Mouse (Mus musculus) myocyte (in vitro differentiated cells): ENCODE measurements at regions not wholly inside any gene's neighbourhood (a gene's known extent, or its start where the extent isn't known, plus 50 kb on each side); places are given as distances from the start of the nearest gene placed in this dataset.
"Not testable (repeated sequence)": the region's sequence is repeated elsewhere in the genome, so short reads cannot be mapped to it uniquely, and the experiment has no call there.

ENCODE experiments used
- H3K27me3 ChIP-seq: one replicate; pipeline ENCODE4 v1.6.1; 2011; ENCODE audit not compliant: control insufficient read depth, insufficient read depth, insufficient read length
- H3K36me3 ChIP-seq: one replicate; pipeline ENCODE4 v1.6.1; 2011; ENCODE audit not compliant: control insufficient read depth, insufficient read depth
- H3K4me2 ChIP-seq: one replicate; pipeline ENCODE4 v1.6.1; 2011; ENCODE audit warnings: low read depth, control low read depth
- H3K4me3 ChIP-seq: one replicate; pipeline ENCODE4 v1.5.1; 2011; ENCODE audit warnings: mild to moderate bottlenecking, control low read depth, moderate library complexity
- H3K79me2 ChIP-seq: one replicate; pipeline ENCODE4 v1.6.1; 2011; ENCODE audit not compliant: control insufficient read depth, insufficient read depth
- H3ac ChIP-seq: one replicate; pipeline ENCODE4 v1.6.1; 2011; ENCODE audit not compliant: control insufficient read depth, insufficient read length
- CEBPB ChIP-seq: IDR thresholded peaks from 2 replicates; pipeline ENCODE4 v1.6.1; 2011; ENCODE audit warnings: mild to moderate bottlenecking, moderate library complexity; ENCODE audit not compliant: poor library complexity, insufficient read depth, severe bottlenecking
- MAX ChIP-seq: IDR thresholded peaks from one replicate; pipeline ENCODE4 v1.6.1; 2011; ENCODE audit warnings: low read depth, mild to moderate bottlenecking, control low read depth
- MYOD1 ChIP-seq, 3 experiments: IDR thresholded peaks; one replicate each; pipeline ENCODE4 v1.6.1; 2011; ENCODE audit warnings: control low read depth in 2 of 3, low read depth in 2 of 3, mild to moderate bottlenecking in 2 of 3, moderate library complexity in 1 of 3; ENCODE audit not compliant: insufficient read length in 2 of 3, control insufficient read depth in 1 of 3
- MYOG ChIP-seq, 3 experiments: IDR thresholded peaks; one replicate each; pipeline ENCODE4 v1.6.1; 2011; ENCODE audit warnings: control low read depth in 2 of 3, low read depth in 2 of 3, mild to moderate bottlenecking in 2 of 3; ENCODE audit not compliant: insufficient read length in 2 of 3, control insufficient read depth in 1 of 3, insufficient read depth in 1 of 3
- POLR2A ChIP-seq: IDR thresholded peaks from one replicate; pipeline ENCODE4 v1.6.1; 2011; ENCODE audit warnings: low read depth, mild to moderate bottlenecking, control low read depth, moderate library complexity; ENCODE audit not compliant: insufficient read length
- REST ChIP-seq: IDR thresholded peaks from one replicate; pipeline ENCODE4 v1.6.1; 2011; ENCODE audit warnings: mild to moderate bottlenecking, control low read depth, moderate library complexity; ENCODE audit not compliant: insufficient read depth, insufficient read length
- SRF ChIP-seq: IDR thresholded peaks from one replicate; pipeline ENCODE4 v1.6.1; 2011; ENCODE audit warnings: low read depth; ENCODE audit not compliant: control insufficient read depth, insufficient read length
- TCF12 ChIP-seq: IDR thresholded peaks from one replicate; pipeline ENCODE4 v1.6.1; 2011; ENCODE audit warnings: mild to moderate bottlenecking, control low read depth; ENCODE audit not compliant: poor library complexity, insufficient read depth, severe bottlenecking
- TCF3 ChIP-seq: IDR thresholded peaks from one replicate; pipeline ENCODE4 v1.6.1; 2011; ENCODE audit warnings: low read depth, control low read depth; ENCODE audit not compliant: insufficient read length
- USF1 ChIP-seq: IDR thresholded peaks from one replicate; pipeline ENCODE4 v1.6.1; 2011; ENCODE audit warnings: low read depth, mild to moderate bottlenecking, control low read depth, moderate library complexity

DNA sequence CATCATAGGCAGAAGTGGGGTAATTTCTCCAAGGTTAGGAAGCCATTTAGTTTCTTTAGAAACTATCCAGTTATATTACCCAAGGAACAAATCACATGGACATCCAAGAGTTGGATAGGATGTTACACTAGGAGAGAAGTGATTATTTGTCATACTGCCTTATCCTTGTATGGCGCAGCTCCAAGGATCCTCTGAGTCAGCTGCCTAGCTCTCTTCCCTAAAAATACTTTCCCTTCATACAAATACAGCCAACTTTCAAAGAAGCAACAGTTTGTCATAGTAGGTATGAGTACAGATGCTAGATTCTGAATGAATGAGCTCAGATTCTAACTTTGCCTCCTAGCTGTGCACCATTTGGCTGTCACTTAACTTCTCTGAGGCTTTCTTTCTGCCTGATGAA, 492.9 kb upstream of the Gm9747 start:
- Histone ChIP-seq H3K36me3 (no peaks in the 10 kb centered on the region), H3ac (no peak overlapping the region), H3K4me2 (peak overlapping the region; percentile 22), H3K27me3 (no peaks in the 10 kb centered on the region), H3K4me3 (no peak overlapping the region), H3K79me2 (no peaks in the 10 kb centered on the region)
- TF ChIP-seq USF1: peak; percentile 23
- no peak for TF ChIP-seq TCF3
- no peak for TF ChIP-seq MYOG (IDR thresholded peaks at IDR 0.05; ENCODE audit: control insufficient read depth in 1 of 3, insufficient read depth in 1 of 3, insufficient read length in 2 of 3, low read depth in 2 of 3)
- TF ChIP-seq CEBPB: peak; percentile 27; the same call in 1 of the 2 replicates

DNA sequence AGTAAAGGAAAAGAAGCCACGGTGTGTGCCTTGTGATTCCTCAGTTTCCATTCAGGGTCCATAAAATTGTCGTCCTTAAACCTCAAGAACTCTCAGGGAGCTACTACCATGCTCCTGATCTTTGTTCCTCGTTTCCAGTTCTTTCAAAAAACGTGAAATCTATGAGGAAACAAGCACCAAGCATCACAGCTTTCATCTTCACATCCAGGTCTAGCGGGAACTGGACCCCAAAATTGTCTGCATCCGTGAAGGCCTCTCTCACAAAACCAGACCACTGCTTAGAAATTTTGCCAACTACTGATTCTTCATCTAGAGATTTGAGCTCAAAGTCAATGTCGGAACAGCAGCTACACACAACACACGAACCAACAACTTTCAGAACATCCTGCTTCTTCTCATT, 491.0 kb upstream of the Gm9747 start:
- H3K36me3 ChIP-seq, H3K79me2 ChIP-seq, H3K27me3 ChIP-seq, H3K4me3 ChIP-seq, H3K4me2 ChIP-seq, H3ac ChIP-seq: not testable (repeated sequence)

DNA sequence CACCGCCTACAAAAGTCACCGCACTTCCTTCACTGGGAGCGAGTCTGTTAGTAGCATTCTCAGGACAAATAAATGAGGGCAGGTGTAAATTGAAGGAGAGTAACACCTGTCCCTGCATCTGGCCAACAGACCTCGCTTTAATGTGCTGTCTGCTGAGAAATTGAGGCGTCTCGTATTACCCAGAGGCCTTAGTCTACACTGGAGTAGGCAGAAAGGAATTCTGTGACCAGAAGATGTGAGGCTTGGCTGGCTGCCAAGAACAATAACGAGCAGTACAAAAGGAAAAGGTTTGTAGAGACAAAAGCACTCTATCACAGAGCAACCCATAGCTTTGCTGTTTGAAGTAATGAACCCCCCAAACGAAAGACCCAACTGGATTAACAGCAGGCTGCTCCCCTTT, 488.4 kb upstream of the Gm9747 start:
- Histone ChIP-seq H3K4me3 (no peak overlapping the region), H3K36me3 (no peaks in the 10 kb centered on the region), H3ac (no peak overlapping the region), H3K79me2 (no peaks in the 10 kb centered on the region), H3K27me3 (no peaks in the 10 kb centered on the region), H3K4me2 (peak overlapping the region; percentile 74)
- TF ChIP-seq REST: no peak
- TF ChIP-seq TCF12: peak; percentile 96
- TF ChIP-seq TCF3: peak; percentile 31
- TF ChIP-seq USF1: no peak
- TF ChIP-seq MYOD1 (IDR thresholded peaks at IDR 0.05; ENCODE audit: control insufficient read depth in 1 of 3, insufficient read length in 2 of 3, low read depth in 2 of 3): peak; percentile 70 to 89 (median 88)
- TF ChIP-seq CEBPB: no peak
- peak in 2 of 3 experiments; percentile 22 to 80 for TF ChIP-seq MYOG (IDR thresholded peaks at IDR 0.05; ENCODE audit: control insufficient read depth in 1 of 3, insufficient read depth in 1 of 3, insufficient read length in 2 of 3, low read depth in 2 of 3)

DNA sequence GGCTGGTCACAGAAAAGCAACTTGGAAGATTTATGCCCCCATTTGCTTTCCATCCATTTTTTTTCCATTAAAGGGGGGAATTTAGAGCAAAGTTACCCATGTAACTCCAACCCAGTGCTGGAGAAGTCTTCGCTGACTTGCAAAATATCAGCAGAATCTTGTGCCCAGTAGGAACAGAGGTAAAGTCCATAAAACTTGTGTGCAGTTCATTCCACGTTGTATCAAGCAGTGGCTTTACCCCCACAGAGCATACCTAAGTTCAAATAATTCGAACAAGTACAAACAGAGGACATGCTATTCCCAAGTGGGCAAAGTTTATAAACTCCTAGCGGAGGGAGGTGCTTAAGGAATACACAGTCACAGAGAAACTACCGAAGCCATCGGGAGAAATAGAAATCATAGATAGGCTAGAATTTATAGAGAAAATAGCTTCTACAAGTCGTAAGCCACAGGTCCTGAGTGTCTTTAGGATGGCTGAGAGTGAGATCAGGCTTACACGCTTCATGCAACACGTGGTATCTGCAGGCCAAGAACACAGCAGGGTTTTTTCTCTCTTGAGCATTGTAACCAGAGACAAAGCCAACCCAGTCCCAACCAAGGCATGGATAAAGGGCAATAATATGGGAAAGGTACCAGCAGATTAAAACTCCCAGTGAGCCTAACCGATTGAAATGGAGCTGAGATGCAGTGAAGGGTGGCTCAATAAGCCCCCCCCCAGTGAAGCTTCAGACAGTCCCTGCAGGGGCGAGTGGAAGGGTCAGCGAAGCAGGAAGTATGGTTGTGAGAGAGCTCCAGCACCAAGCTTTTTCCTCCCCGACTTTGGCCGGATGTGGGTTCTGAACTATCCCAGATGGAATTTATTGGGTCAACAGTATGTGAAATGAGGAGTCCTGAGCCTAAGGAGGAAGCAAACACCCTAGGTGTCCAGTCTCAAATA, 487.6 kb upstream of the Gm9747 start:
- H3K27me3 ChIP-seq: no peaks in the 10 kb centered on the region
- no peak for TF ChIP-seq MYOG (IDR thresholded peaks at IDR 0.05; ENCODE audit: control insufficient read depth in 1 of 3, insufficient read depth in 1 of 3, insufficient read length in 2 of 3, low read depth in 2 of 3)
- TF ChIP-seq USF1: peak; percentile 71
- TF ChIP-seq CEBPB: 0 out of 2 replicates have a peak, but pooled peaks have one; percentile 16
- H3K4me3 ChIP-seq: no peak overlapping the region
- H3K4me2 ChIP-seq: peak overlapping the region; percentile 74
- H3ac ChIP-seq: no peak overlapping the region
- no peaks in the 10 kb centered on the region for H3K36me3 ChIP-seq
- H3K79me2 ChIP-seq: no peaks in the 10 kb centered on the region

- H3K4me2 ChIP-seq: peak overlapping the region; percentile 74
- peak; percentile 67 for TF ChIP-seq USF1
- TF ChIP-seq MYOD1 (IDR thresholded peaks at IDR 0.05; ENCODE audit: control insufficient read depth in 1 of 3, insufficient read length in 2 of 3, low read depth in 2 of 3): no peak
- H3K27me3 ChIP-seq: no peaks in the 10 kb centered on the region
- no peak overlapping the region for H3K4me3 ChIP-seq
- no peaks in the 10 kb centered on the region for H3K36me3 ChIP-seq
- no peak overlapping the region for H3ac ChIP-seq
- H3K79me2 ChIP-seq: no peaks in the 10 kb centered on the region
Measured at GRCm38 (mm10) chr1:81746013-81746412, 486.9 kb upstream of the Gm9747 start.

GRCm38 (mm10) chr1:81747025-81747424, 485.9 kb upstream of the Gm9747 start:
- Histone ChIP-seq H3K4me2 (no peak overlapping the region), H3K4me3 (no peak overlapping the region), H3K36me3 (no peaks in the 10 kb centered on the region), H3ac (no peak overlapping the region), H3K27me3 (no peaks in the 10 kb centered on the region), H3K79me2 (no peaks in the 10 kb centered on the region)
- TF ChIP-seq USF1: no peak
- no peak for TF ChIP-seq TCF12
- no peak for TF ChIP-seq MYOD1 (IDR thresholded peaks at IDR 0.05; ENCODE audit: control insufficient read depth in 1 of 3, insufficient read length in 2 of 3, low read depth in 2 of 3)
- TF ChIP-seq REST: no peak
- no peak for TF ChIP-seq POLR2A
- no peak for TF ChIP-seq MYOG (IDR thresholded peaks at IDR 0.05; ENCODE audit: control insufficient read depth in 1 of 3, insufficient read depth in 1 of 3, insufficient read length in 2 of 3, low read depth in 2 of 3)
- TF ChIP-seq TCF3: no peak
- TF ChIP-seq SRF: no peak
- no peak for TF ChIP-seq MAX
